Mouse (Mus musculus) gonadal fat pad, adult 2 months (tissue): Measurements from ENCODE around the gene Gm3149. TPM values are rescaled to one million over a fixed set of nuclear protein-coding genes. Genes with fewer than 3 reads are reported as not detected.
"Not testable (repeated sequence)": the region's sequence is repeated elsewhere in the genome, so short reads cannot be mapped to it uniquely, and the experiment has no call there.

Experiments
- DNase-seq: peaks from one replicate; pipeline ENCODE4 v3.0.0-alpha.2; 2012; ENCODE audit warnings: low read depth
- polyA plus RNA-seq: library from polyadenylated mRNA; depleted of rRNA; stranded (reverse); fragments of >200 nt; gene quantifications from 2 replicates; pipeline ENCODE4 v1.2.3, GENCODE M21; 2012; rRNA removed

Gene Gm3149
- polyA plus RNA-seq = 0.15 TPM in 1 of 2 replicates, not detected in the other

- DNase-seq = not testable (repeated sequence)
Observed at GRCm38 (mm10) chr14:4316983-4317382, at the start of gene Gm3149. TSS of gene Gm3149 (plus strand) at chr14:4317283.

GRCm38 (mm10) chr14:4269238-4269950, 47.7 kb upstream of the Gm3149 start:
- not testable (repeated sequence) for DNase-seq

- DNase-seq = not testable (repeated sequence)
Observed at GRCm38 (mm10) chr14:4279828-4280227, 37.3 kb upstream of the Gm3149 start.

GRCm38 (mm10) chr14:4334476-4335080, 17.5 kb downstream of the Gm3149 start, which contains the start of gene 2610042L04Rik:
TSS of gene 2610042L04Rik (plus strand) at chr14:4334763.
- not testable (repeated sequence) for DNase-seq

GRCm38 (mm10) chr14:4335506-4335905, 18.4 kb downstream of the Gm3149 start:
- DNase-seq = not testable (repeated sequence)

GRCm38 (mm10) chr14:4368991-4369390, 51.9 kb downstream of the Gm3149 start:
- DNase-seq = not testable (repeated sequence)

GRCm38 (mm10) chr14:4369691-4370090, 52.6 kb downstream of the Gm3149 start:
- not testable (repeated sequence) for DNase-seq

Other genes with a start within 250 kb of the Gm3149 start
- gene Gm3115, start 233.2 kb upstream of the Gm3149 start, polyA plus RNA-seq = not detected in 2 replicates
- gene Gm8108, start 206.8 kb upstream of the Gm3149 start, polyA plus RNA-seq = 0.65 and 1.2 TPM in 2 replicates
- gene Gm3127, start 152.3 kb upstream of the Gm3149 start, polyA plus RNA-seq = not detected in 2 replicates
- gene Gm2974, start 134.7 kb upstream of the Gm3149 start, polyA plus RNA-seq = 1.0 and 1.1 TPM in 2 replicates
- gene Gm3138, start 67.7 kb upstream of the Gm3149 start, polyA plus RNA-seq = not detected in 2 replicates
- gene 2610042L04Rik, start 17.5 kb downstream of the Gm3149 start, polyA plus RNA-seq = not detected in 2 replicates
- not detected in 2 replicates for gene Gm3159, start 80.2 kb downstream of the Gm3149 start, polyA plus RNA-seq
- 0.14 and 0.20 TPM in 2 replicates for gene Gm3164, start 98.2 kb downstream of the Gm3149 start, polyA plus RNA-seq
- 0.52 TPM in 1 of 2 replicates, not detected in the other for gene Gm3173, start 113.7 kb downstream of the Gm3149 start, polyA plus RNA-seq
- 0.10 TPM in 1 of 2 replicates, not detected in the other for gene Gm3182, start 164.5 kb downstream of the Gm3149 start, polyA plus RNA-seq
- gene Gm3047, start 238.1 kb downstream of the Gm3149 start, polyA plus RNA-seq = not detected in 2 replicates